Mouse (Mus musculus) activated CD4-positive, CD25-positive, alpha-beta regulatory T cell, adult 9 weeks (primary cell): Measurements from ENCODE around the gene Mob3c. TPM values are rescaled to one million over a fixed set of nuclear protein-coding genes. Genes with fewer than 3 reads are reported as not detected.

Source experiments
- polyA plus RNA-seq: library from polyadenylated mRNA; unstranded; fragments of 100-300 nt; shearing (Covaris generic); gene quantifications from one replicate; pipeline ENCODE4 v1.2.1, GENCODE M21; 2017

Mob3c gene
- polyA plus RNA-seq, result 28.4 TPM

DNA sequence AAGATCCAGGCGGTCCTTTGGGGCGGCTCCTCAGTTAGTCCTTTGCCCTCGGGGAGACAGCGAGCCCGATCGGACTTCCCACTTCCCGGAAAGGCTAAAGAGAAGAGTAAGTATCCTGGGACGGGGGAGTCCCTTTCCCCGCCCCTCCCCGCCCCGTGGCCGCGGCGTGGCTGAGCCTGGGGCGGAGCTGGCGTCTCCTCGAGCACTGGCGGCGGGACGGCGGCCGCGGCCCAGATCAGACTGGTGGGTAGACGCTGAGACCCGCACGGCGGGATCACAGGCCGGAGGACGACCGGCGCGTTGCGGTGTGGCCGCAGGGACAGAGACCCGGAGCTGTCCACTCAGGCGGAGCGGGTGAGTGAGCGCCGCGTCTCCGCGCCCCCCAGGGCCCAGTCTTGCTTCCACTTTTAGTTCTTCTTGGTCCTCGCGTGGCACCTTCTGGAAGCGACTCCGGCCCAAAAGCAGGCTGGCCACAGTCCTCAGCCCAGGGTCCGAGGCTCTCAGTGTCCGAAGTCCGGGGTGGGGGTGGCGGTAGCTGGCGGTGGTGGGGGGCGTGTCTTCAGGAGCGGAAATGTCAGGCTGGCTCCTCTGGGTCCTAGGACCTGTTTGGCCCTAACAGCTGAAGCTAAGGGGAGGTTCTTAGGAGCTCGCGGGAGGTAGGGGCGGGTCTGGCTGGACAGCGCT is at the start of gene Mob3c:
Gene Mob3c (plus strand): TSS at position 205 of the 684 bp plus-strand sequence.

DNA sequence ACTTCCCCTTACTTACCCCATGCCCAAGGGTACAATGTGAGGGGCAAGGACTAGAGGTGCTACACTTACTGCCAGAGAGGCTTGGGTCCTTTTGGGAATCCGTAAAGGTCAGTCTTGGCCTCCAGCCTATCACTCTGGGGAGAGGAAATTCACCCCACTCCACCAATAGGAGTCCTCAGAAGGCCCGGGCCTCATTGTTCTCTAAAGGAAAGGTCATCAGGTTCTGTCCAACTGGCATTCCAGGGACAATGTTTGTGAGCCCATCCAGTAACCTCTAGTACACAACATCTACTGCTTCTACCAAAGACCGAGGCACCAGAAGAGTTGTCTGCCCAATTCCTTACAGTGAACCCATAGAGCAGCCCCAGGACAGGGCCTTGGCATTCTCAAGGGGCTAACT is 47.0 kb upstream of the Mob3c start, which contains the start of gene Tex38:
Gene Tex38 (minus strand): TSS at position 101 of the 400 bp plus-strand sequence.

DNA sequence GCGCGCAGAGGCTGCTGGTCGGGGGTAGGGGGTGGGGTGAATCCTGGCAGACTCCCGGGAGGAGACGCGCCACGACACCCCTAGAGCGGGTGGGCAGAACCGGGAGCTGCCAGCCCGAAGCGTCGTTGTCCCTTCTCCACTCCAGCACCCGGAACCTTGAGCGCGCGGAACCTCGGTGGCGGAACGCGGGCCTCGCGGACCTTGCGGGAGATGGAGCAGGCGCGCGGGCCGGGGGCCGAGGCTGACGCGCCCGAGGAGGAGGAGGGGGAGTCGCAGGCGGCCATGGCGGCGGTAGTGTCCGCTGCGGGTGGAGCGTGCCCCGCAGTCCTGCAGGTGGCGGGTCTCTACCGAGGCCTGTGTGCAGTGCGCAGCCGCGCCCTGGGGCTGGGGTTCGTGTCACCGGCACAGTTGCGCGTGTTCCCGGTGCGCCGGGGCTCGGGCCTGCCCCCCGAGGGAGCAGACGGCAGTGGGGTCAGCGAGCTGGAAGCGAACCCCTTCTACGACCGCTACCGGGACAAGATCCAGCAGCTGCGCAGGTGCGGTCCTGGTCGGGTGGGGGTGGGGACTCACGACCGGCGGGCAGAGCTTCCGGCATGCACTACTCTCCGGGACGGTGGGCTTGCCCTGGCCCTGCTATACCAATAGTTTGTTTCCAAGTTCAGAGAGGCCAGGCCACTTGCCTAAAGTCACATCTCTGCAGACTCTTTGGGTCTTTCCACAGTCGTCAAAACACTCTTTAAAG is 43.0 kb upstream of the Mob3c start, which contains the start of gene Atpaf1:
Gene Atpaf1 (plus strand): TSS at position 44 of the 742 bp plus-strand sequence.

DNA sequence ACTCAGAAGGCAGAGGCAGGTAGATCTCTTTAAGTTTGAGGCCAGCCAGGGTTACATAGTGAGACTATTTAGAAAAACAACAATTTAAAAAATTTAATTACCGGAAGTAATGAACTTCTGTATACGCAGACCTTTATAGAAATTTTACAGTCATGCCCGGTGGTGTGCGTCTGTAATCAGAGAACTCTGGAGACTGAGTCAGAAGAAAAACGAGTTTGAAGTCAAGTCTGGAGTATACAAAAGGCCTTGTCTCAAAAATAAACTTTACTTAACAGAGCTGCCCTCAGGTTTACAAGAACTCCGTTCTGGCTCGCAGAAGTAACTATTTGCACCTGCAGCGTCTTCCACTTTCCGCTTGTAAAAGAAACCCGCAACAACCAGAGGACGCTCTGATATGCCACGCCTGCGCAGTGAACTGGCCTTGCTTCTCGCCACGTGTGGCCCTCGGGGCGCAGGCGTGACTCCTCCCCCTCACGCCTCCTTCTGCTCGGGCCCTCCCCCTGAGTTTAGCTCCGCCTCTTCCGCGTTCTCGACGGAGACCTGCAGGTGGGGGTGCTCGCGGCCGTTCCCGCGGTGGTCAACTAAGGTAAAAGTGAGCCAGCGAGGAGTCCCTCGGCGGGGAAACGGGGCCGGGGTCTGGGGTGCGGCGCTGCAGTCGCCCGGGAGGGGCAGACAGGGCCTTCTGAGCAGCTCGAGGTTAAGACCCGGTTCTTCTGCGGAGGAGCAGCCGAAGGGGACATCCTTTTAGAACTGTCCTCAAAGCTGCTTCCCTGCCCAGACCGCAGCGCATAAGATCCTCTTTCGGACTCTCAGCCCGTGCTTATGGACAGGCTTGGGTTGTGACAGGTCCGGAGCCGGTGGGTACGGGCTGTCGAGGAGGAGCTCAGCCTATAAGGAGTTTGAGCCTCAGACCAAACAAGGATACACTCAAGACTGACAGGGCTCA is 11.1 kb downstream of the Mob3c start, which contains the start of gene Mknk1:
Gene Mknk1 (plus strand): TSS at position 503 of the 946 bp plus-strand sequence.

DNA sequence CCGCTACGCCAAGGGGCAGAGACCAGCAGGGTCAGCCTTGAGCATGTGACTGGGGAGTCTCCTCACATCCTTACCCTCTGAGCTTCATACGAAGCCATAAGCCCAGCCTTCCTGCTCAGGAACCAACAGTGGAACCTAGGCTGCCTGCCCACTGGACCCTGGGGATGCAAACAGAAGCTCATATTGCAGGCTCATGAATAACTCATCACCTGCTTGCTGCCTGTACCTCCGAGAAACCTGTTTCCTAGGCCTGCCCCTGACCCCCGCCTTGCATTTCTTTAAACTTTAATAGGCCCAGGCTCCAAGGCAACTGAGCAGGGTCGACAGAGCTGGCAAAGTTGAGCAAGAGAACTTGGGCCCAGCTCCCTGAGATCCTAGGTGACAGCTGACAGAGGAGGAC is 56.1 kb downstream of the Mob3c start, which contains the start of gene Kncn:
Gene Kncn (plus strand): TSS at position 379 of the 400 bp plus-strand sequence.

Other genes starting within 250 kb of the Mob3c start
- not detected for gene Cyp4a32, start 227.1 kb upstream of the Mob3c start, polyA plus RNA-seq
- gene Cyp4b1, start 180.4 kb upstream of the Mob3c start, polyA plus RNA-seq, result not detected
- gene Efcab14, start 90.3 kb upstream of the Mob3c start, polyA plus RNA-seq, result 65.7 TPM
- not detected for gene Tex38, start 47.1 kb upstream of the Mob3c start, polyA plus RNA-seq
- 27.1 TPM for gene Atpaf1, start 43.3 kb upstream of the Mob3c start, polyA plus RNA-seq
- gene Mknk1, start 11.1 kb downstream of the Mob3c start, polyA plus RNA-seq, result 70.6 TPM
- gene Kncn, start 56.3 kb downstream of the Mob3c start, polyA plus RNA-seq, result not detected
- gene 6430628N08Rik, start 62.6 kb downstream of the Mob3c start, polyA plus RNA-seq, result not detected
- gene Dmbx1, start 111.8 kb downstream of the Mob3c start, polyA plus RNA-seq, result not detected
- gene Faah, start 189.8 kb downstream of the Mob3c start, polyA plus RNA-seq, result 129 TPM
- gene Nsun4, start 225.8 kb downstream of the Mob3c start, polyA plus RNA-seq, result 33.5 TPM
- gene Uqcrh, start 247.0 kb downstream of the Mob3c start, polyA plus RNA-seq, result 526 TPM
- 45.9 TPM for gene Lrrc41, start 247.2 kb downstream of the Mob3c start, polyA plus RNA-seq